Mouse (Mus musculus) urinary bladder, adult 2 months (tissue): ENCODE data around the gene Pmpca. TPM values are rescaled to one million over a fixed set of nuclear protein-coding genes. Genes with fewer than 3 reads are reported as not detected.
"Not testable (repeated sequence)": the region's sequence is repeated elsewhere in the genome, so short reads cannot be mapped to it uniquely, and the experiment has no call there.

Experiments
- DNase-seq: peaks from one replicate; pipeline ENCODE4 v3.0.0; 2022; ENCODE audit warnings: low spot score
- polyA plus RNA-seq: library from polyadenylated mRNA; depleted of rRNA; stranded (reverse); fragments of >200 nt; gene quantifications from 2 replicates; pipeline ENCODE4 v1.2.3, GENCODE M21; 2012

Gene Pmpca
- polyA plus RNA-seq, 1 experiment: 69.9 TPM

DNA sequence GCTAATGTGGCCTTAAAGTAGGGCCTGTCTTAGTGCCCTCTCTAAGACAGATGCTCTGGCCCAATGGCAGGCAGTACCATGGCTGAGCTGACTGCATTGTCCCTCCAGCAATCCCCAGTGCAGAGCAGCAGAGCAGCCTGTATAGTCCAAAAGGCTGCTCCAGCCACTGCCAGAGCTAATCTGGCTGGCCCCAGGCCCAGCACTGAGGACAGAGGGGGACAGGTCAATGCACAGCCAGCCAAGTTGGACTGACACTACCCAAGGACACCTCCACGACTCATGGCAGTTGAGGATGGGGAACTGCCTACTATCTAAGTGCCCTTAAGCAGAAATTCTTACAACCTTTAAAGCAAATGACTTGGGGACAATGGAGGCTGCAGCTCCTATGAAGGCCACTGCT is 20.6 kb upstream of the Pmpca start:
- no peak for DNase-seq

- no peak for DNase-seq
Observed at GRCm38 (mm10) chr2:26372396-26372795, 16.7 kb upstream of the Pmpca start.

DNA sequence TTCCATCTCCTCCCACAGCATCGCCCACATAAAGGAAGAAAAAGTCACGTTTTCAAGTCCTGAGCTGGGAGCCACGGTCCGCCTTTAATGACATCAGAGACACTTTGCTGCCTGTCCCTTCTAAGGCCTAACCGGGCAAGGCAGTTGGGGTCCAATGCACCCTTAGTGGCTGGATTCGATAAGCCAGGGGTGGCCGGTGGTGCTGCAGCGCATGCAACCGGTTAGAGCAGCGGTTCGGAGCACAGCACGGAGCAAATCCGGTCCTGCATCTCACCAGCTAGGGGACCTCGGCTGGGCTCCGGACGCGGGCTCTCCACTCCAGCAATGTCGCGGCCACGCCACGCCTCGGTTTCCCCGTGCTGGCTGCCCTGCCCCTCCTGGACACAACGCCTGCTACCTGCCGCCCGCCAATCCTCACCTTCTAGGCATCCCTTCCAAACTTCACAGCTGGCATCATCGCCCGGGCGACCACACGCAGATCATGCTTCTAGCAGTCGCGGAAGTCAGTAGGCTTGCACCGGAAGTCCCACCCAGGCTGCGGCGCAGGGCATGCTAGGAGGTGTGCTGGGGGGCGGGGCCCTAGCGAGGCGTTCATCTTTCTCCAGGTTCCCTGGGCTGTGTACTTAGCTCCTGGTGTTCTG is 8.9 kb upstream of the Pmpca start, which contains the start of gene Snapc4:
Gene Snapc4, minus strand, starts transcription at position 523 of the 641 bp plus-strand sequence.
- DNase-seq: peak; percentile 61

DNA sequence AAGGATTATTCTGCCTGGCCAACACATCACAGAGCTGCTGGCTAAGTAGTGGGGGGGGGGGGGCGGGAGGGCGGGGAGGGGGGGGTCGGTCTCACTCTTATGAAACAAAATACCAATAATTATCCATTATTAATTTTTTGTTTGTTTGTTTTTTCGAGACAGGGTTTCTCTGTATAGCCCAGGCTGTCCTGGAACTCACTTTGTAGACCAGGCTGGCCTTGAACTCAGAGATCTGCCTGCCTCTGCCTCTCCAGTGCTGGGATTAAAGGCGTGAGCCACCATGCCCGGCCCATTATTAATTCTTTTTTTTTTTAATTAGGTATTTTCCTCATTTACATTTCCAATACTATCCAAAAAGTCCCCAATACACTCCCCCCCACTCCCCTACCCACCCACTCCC is 8.3 kb upstream of the Pmpca start:
- not testable (repeated sequence) for DNase-seq

- no peak for DNase-seq
Observed at GRCm38 (mm10) chr2:26387713-26388112, 1.4 kb upstream of the Pmpca start.

- DNase-seq: no peak
Observed at GRCm38 (mm10) chr2:26388682-26389153, 421 bp upstream of the Pmpca start.

DNA sequence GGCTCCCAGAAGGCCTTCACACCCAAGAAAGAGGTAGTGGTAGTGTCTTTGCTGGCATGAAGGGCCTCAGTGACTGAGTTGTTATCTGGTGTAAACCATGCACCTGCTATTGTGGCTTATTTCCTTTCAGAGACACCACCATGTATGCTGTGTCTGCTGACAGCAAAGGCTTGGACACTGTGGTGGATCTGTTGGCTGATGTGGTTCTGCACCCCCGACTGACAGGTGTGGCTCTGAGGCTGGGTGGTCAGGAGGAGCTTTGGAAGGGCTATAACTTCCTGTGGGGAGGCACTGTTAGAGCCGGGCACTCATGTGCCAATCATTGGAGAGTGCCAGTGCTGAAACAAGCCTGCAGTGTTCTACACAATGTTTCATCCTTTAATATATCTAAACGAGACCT is 1.8 kb downstream of the Pmpca start:
- no peak for DNase-seq

GRCm38 (mm10) chr2:26391617-26392016 is 2.5 kb downstream of the Pmpca start:
- DNase-seq: no peak

DNA sequence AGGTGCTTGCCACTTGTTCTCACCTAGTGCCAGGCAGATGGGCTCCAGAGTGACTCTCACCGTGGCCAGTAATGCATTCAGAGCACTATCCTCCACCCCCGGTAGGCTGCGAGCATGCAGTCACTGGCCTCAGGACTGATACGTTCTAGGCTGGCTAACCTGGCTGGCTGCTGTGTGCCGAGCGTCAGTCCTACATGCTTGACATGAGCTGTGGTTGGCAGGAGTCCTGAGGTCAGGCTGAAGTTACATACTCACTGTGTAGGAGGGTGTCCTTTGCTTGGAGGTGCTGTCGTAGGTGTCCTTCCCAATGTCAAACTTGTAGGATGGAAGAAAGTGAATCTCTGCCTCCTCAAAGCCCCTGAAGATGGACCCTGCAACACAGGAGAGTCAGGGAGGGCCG is 9.8 kb downstream of the Pmpca start:
- DNase-seq: no peak

- no peak for DNase-seq
Observed at GRCm38 (mm10) chr2:26399647-26400046, 10.5 kb downstream of the Pmpca start.

GRCm38 (mm10) chr2:26400296-26400695 is 11.2 kb downstream of the Pmpca start:
- no peak for DNase-seq

DNA sequence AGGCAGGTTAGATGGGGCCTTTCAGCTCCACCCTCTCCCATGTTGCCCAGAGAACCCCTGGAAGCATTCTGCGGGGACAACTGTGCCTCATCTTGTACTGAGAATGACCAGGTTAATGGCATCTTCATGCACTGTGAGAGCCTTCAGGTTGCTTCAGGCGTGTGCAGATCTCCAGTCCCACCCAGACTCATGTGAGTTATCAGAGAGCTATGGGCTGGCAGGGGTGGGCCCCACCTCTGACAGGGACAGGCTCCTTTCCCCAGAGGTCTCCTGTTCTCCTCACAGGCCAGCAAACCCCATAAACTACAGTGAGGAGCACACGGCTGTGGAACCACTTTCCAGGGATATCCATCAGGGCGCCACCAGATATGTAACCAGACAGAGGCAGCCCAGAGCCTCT is 11.9 kb downstream of the Pmpca start:
- no peak for DNase-seq

DNA sequence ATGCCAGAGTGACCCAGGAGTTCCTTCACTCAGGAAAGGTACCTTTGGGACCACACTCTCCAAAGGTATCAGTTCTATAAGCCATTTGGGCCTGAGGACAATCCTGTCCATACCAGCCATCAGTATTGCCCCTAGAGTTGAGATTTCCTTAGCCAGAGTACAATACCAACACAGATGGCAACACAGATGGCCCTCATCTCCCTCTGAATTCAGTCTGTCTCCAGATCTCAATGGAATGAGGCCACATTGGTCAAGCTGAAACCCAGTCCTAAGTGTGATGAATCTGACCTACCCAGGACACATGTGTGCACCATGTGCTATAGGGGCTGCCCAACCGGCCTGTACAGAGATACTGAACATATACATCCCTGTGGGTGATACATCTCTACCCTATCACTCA is 13.1 kb downstream of the Pmpca start:
- no peak for DNase-seq

GRCm38 (mm10) chr2:26403306-26403705 is 14.2 kb downstream of the Pmpca start:
- no peak for DNase-seq

DNA sequence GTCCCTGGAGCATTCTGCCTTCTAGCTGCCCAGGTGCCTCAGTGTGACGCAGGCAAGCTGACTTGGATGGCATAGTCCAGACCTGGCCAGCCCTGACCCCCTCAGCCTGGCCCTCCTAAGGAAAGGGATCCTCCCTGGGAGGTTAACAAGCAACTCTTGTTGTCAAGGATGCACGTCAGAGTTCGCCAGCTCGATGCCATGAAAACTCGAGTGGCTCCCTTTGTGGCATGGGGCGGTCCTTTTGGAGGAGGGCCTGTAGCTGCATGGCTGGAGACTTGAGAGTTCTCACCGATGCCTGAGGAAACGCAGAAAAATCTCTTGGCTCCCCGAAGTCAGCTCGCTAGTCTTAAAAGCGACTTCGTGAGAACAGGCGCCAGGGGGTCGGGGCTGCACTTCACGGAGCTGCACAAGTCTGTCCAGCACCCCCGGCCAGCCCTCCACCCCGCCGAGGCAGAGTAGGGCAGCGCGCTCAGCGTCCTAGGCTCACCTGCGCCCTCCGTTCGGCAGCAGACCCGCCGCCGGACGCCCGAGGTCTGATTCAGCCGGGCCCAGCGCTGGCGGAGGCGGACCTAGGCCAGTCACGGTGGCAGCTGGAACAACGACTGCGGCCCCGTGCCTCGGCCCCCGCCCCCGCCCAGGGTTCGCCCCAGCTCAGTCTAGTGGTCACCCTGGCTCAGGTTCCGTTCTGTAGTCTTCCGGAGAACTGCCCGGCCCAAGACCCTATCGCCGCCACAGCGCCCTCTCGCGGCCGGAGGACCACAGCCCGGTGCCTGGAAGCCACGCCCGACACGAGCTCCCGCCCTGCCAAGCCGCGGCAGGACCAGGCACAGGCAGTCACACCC is 19.6 kb downstream of the Pmpca start, which contains the start of gene Inpp5e:
Gene Inpp5e, minus strand, starts transcription at position 689 of the 842 bp plus-strand sequence.
- DNase-seq: peak; percentile 100

GRCm38 (mm10) chr2:26409362-26409761 is 20.2 kb downstream of the Pmpca start:
- no peak for DNase-seq

- DNase-seq: no peak
Observed at GRCm38 (mm10) chr2:26410091-26410490, 21.0 kb downstream of the Pmpca start.

DNA sequence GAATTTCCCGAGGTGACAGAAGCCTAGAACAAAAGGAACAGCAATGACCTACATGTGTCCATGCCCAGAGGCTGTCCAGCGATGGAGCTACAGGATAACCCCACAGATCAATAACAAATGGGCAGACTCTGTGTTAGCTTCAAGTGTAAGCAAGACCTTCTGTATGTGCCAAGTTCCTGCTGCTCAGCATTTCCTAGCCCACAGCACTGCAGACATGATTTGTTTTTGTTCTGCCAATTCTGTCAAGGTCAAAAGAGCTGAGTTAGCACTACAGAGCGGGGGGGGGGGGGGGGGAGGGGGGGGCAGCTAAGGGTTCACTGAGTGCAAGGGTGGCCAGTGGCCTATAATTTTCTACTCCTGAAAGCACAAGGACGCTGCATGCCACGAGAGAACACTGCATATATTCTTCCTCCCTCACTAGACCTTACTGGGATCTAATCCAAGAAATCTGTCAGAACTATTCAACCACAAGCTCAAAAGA is 21.8 kb downstream of the Pmpca start:
- DNase-seq: no peak

DNA sequence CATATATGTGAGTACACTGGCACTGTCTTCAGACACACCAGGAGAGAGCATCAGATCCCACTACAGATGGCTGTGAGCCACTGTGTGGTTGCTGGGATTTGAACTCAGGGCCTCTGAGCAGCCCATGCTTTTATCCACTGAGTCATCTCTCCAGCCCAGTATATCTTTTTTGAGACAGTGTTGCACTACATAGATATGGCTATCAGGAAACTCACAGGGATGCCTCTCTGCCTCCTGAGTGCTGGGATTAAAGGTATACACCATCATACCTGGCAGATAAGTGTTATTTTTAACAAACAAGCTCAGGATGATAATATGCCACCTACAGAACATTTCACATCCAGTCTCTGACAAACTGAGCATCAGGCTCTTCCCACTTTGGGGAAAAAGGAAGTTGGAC is 27.9 kb downstream of the Pmpca start:
- DNase-seq: no peak

- no peak for DNase-seq
Observed at GRCm38 (mm10) chr2:26418120-26418519, 29.0 kb downstream of the Pmpca start.

- DNase-seq: no peak
Observed at GRCm38 (mm10) chr2:26421969-26422368, 32.8 kb downstream of the Pmpca start.

DNA sequence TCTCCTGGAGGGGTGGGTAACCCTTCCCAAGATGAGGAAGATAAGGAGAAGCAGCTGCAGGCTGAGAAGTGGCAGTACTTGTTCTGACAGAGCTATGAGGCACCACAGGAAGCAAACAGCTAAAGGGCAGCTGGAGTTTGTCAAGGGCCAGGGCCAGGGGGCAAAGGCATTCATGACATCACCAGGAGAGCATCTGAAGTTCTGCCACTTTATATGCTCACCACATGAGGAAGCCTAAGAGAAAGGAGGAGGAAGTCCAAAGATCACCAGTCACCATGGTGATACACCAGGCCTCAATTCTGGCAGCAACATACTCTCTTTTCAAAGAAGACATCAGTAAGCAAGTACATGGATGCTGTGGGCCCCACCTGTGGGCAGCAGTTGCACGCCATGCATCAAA is 33.9 kb downstream of the Pmpca start:
- no peak for DNase-seq

- DNase-seq: no peak
Observed at GRCm38 (mm10) chr2:26424541-26424940, 35.4 kb downstream of the Pmpca start.
